Mouse (Mus musculus) limb, embryonic 14.5 days (tissue): ENCODE measurements around the gene Gm10382. TPM values are rescaled to one million over a fixed set of nuclear protein-coding genes. Genes with fewer than 3 reads are reported as not detected.

Source experiments
- ATAC-seq: fragments of 200-750 bp; cut with Nextera tagmentation; 2 replicates; pipeline ENCODE4 v1.8.0; 2017; ENCODE audit warnings: low read depth, moderate number of reproducible peaks, moderate TSS enrichment; ENCODE audit not compliant: low FRiP score
- DNase-seq: peaks from one replicate; pipeline ENCODE4 v3.0.0-alpha.2; 2015; ENCODE audit warnings: low spot score
- H3K27ac ChIP-seq: fragments of 300-500 bp; sonication (generic); replicated peaks from 2 replicates; pipeline ENCODE4 v1.5.1; 2014; ENCODE audit warnings: low read depth, mild to moderate bottlenecking, low read length, moderate library complexity, mixed read lengths
- H3K27me3 ChIP-seq: fragments of 300-500 bp; sonication (generic); 2 replicates; pipeline ENCODE4 v1.6.1; 2014; ENCODE audit warnings: low read length, mixed read lengths; ENCODE audit not compliant: control insufficient read depth, insufficient read depth
- H3K36me3 ChIP-seq: fragments of 300-500 bp; sonication (generic); 2 replicates; pipeline ENCODE4 v1.6.1; 2014; ENCODE audit warnings: mild to moderate bottlenecking, low read length, moderate library complexity, mixed read lengths; ENCODE audit not compliant: control insufficient read depth, insufficient read depth
- H3K4me1 ChIP-seq: fragments of 300-500 bp; sonication (generic); 2 replicates; pipeline ENCODE4 v1.6.1; 2014; ENCODE audit warnings: antibody characterized with exemption, low read length, mixed read lengths; ENCODE audit not compliant: control insufficient read depth, insufficient read depth
- H3K4me2 ChIP-seq: fragments of 300-500 bp; sonication (generic); replicated peaks from 2 replicates; pipeline ENCODE4 v1.6.1; 2014; ENCODE audit warnings: low read depth, mild to moderate bottlenecking, low read length, moderate library complexity; ENCODE audit not compliant: severe bottlenecking
- H3K4me3 ChIP-seq: fragments of 300-500 bp; sonication (generic); replicated peaks from 2 replicates; pipeline ENCODE4 v1.5.1; 2014; ENCODE audit warnings: low read length
- H3K9ac ChIP-seq: fragments of 300-500 bp; sonication (generic); 2 replicates; pipeline ENCODE4 v1.6.1; 2014; ENCODE audit warnings: mild to moderate bottlenecking, low read depth, low read length, moderate library complexity; ENCODE audit not compliant: severe bottlenecking
- H3K9me3 ChIP-seq: fragments of 300-500 bp; sonication (generic); 2 replicates; pipeline ENCODE4 v1.6.1; 2016; ENCODE audit warnings: low read length; ENCODE audit not compliant: control insufficient read depth
- POLR2A ChIP-seq: fragments of 200-500 bp; IDR thresholded peaks from 2 replicates; pipeline ENCODE4 v1.8.0; 2012; ENCODE audit warnings: inconsistent platforms, mild to moderate bottlenecking, moderate library complexity, borderline replicate concordance; ENCODE audit not compliant: insufficient read depth, insufficient read length; ENCODE audit errors: extremely low read depth
- WGBS: fragments of 180-500 bp; shearing (Covaris S2); extraction: QIAGEN DNeasy Blood & Tissue Kit; methylation state at CpG from one replicate; pipeline ENCODE4 v1.1.7; 2014; 5-methylcytosine and 5-hydroxymethylcytosine counted together
- polyA plus RNA-seq, 2 experiments: library from polyadenylated mRNA; depleted of rRNA in 1 of 2; stranded (reverse) in 1 of 2; unstranded in 1 of 2; fragments of >200 nt; fragmentation: Nextera tagmentation in 1 of 2; extraction: Ambion mirVana in 1 of 2; gene quantifications; 2 replicates each; pipeline versions ENCODE4 v1.2.1 to v1.2.3; 2012 to 2014

Gene Gm10382
- polyA plus RNA-seq, 2 experiments: 0.08 to 0.45 TPM

- Histone ChIP-seq H3K27me3 (no peaks in the 10 kb centered on the region), H3K4me3 (peak overlapping the region; percentile 58), H3K9me3 (no peaks in the 10 kb centered on the region), H3K4me2 (peak overlapping the region; percentile 82), H3K9ac (peak overlapping the region; percentile 61), H3K4me1 (peaks cover 12% of the 10 kb centered on the region), H3K36me3 (no peaks in the 10 kb centered on the region), H3K27ac (peak overlapping the region; percentile 86)
- no peak for TF ChIP-seq POLR2A
- DNase-seq (peak; percentile 45), ATAC-seq (no peak)
- WGBS: 1% methylated on average over 7 of the region's 7 CpGs
Observed at GRCm38 (mm10) chr5:125404536-125404902, 15.4 kb downstream of the Gm10382 start.

- no peaks in the 10 kb centered on the region for H3K9me3 ChIP-seq
- H3K36me3 ChIP-seq: no peaks in the 10 kb centered on the region
- ATAC-seq (peak; percentile 17; the same call in 1 of the 2 replicates), DNase-seq (peak; percentile 76)
- WGBS: under 1% methylated on average over 28 of the region's 28 CpGs
- H3K4me3 ChIP-seq: peak overlapping the region; percentile 58
- peak overlapping the region; percentile 82 for H3K4me2 ChIP-seq
- peak overlapping the region; percentile 61 for H3K9ac ChIP-seq
- H3K27ac ChIP-seq: peak overlapping the region; percentile 86
- peaks cover 12% of the 10 kb centered on the region for H3K4me1 ChIP-seq
- no peak for TF ChIP-seq POLR2A
- H3K27me3 ChIP-seq: no peaks in the 10 kb centered on the region
Observed at GRCm38 (mm10) chr5:125404903-125405545, 15.9 kb downstream of the Gm10382 start.

GRCm38 (mm10) chr5:125405546-125406248 is 16.6 kb downstream of the Gm10382 start:
- no peak for TF ChIP-seq POLR2A
- Histone ChIP-seq H3K36me3 (no peaks in the 10 kb centered on the region), H3K27me3 (no peaks in the 10 kb centered on the region), H3K9ac (peak overlapping the region; percentile 61), H3K27ac (peak overlapping the region; percentile 86), H3K4me1 (peaks cover 12% of the 10 kb centered on the region), H3K4me2 (peak overlapping the region; percentile 82), H3K9me3 (no peaks in the 10 kb centered on the region), H3K4me3 (peak overlapping the region; percentile 58)
- WGBS: under 1% methylated on average over 31 of the region's 31 CpGs
- ATAC-seq: peak; percentile 72
- DNase-seq: peak; percentile 90

GRCm38 (mm10) chr5:125406322-125407016 is 17.3 kb downstream of the Gm10382 start:
- H3K4me3 ChIP-seq: peak overlapping the region; percentile 58
- ATAC-seq (no peak), DNase-seq (peak; percentile 59)
- H3K9ac ChIP-seq: peak overlapping the region; percentile 55
- peaks cover 12% of the 10 kb centered on the region for H3K4me1 ChIP-seq
- H3K27me3 ChIP-seq: no peaks in the 10 kb centered on the region
- H3K27ac ChIP-seq: peak overlapping the region; percentile 82
- no peaks in the 10 kb centered on the region for H3K36me3 ChIP-seq
- 3% methylated on average over 20 of the region's 20 CpGs for WGBS
- H3K9me3 ChIP-seq: no peaks in the 10 kb centered on the region
- no peak for TF ChIP-seq POLR2A
- H3K4me2 ChIP-seq: peak overlapping the region; percentile 63

- Histone ChIP-seq H3K4me2 (peak overlapping the region; percentile 63), H3K4me1 (peaks cover 12% of the 10 kb centered on the region), H3K27ac (peak overlapping the region; percentile 82), H3K4me3 (peak overlapping the region; percentile 58), H3K9me3 (no peaks in the 10 kb centered on the region), H3K36me3 (no peaks in the 10 kb centered on the region), H3K9ac (peak overlapping the region; percentile 55), H3K27me3 (no peaks in the 10 kb centered on the region)
- no peak for TF ChIP-seq POLR2A
- ATAC-seq: no peak
- DNase-seq: no peak
- WGBS: 54% methylated on average over 13 of the region's 13 CpGs
Observed at GRCm38 (mm10) chr5:125407020-125407830, 18.1 kb downstream of the Gm10382 start.
